Mouse (Mus musculus) heart, adult 11 months (tissue): Measurements from ENCODE around the gene Ighmbp2.
A peak's percentile ranks its signal among the peaks of the same experiment; 100 is the strongest.

Source experiments
- DNase-seq: peaks from one replicate; pipeline ENCODE4 v3.0.0; 2022

Ighmbp2 gene

GRCm38 (mm10) chr19:3275744-3276365 is 7.0 kb downstream of the Ighmbp2 start:
- DNase-seq = peak; percentile 77

- DNase-seq = peak; percentile 76
These were observed 9.5 kb downstream of the Ighmbp2 start for GRCm38 (mm10) chr19:3273331-3273730.

DNA sequence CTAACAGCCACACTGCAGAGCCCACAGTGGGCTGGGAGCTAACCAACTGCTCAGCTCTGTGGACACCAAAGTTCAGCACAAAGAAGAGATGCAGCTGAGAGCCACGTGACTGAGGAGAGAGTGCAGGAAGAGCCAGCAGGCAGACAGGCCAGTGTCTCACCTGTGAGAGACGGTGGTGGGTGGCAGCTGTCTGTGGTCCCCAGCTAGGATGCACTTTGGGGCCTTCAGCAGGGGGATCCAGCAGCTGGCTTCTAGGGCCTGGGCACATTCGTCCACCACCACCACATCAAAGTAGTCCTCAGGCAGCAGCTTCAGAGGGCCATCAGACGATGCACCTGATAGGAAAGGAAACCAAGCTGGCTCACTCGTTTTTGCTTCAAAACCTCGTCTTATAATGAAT is 11.5 kb downstream of the Ighmbp2 start:
- DNase-seq = peak; percentile 84

GRCm38 (mm10) chr19:3269803-3270202 is 13.0 kb downstream of the Ighmbp2 start:
- no peak for DNase-seq

DNA sequence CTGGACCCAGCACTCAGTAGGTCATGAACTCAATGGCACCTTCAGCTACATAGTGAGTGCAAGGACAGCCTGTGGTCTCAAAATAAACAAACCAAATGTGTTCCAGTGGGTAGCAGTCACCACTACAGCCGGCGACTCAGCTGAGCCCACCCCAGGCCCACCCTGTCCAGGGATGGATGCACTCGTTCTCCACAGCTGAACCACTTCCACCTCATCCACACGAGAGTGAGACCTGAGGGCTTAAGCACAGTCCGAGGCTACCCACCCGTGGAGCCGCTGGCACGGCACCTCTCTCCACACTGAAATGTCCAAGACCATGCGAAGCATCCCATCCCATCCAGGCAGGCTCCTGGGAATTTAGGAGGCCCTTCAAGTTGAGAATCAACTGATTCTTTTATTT is 13.5 kb downstream of the Ighmbp2 start:
- DNase-seq = peak; percentile 81

DNA sequence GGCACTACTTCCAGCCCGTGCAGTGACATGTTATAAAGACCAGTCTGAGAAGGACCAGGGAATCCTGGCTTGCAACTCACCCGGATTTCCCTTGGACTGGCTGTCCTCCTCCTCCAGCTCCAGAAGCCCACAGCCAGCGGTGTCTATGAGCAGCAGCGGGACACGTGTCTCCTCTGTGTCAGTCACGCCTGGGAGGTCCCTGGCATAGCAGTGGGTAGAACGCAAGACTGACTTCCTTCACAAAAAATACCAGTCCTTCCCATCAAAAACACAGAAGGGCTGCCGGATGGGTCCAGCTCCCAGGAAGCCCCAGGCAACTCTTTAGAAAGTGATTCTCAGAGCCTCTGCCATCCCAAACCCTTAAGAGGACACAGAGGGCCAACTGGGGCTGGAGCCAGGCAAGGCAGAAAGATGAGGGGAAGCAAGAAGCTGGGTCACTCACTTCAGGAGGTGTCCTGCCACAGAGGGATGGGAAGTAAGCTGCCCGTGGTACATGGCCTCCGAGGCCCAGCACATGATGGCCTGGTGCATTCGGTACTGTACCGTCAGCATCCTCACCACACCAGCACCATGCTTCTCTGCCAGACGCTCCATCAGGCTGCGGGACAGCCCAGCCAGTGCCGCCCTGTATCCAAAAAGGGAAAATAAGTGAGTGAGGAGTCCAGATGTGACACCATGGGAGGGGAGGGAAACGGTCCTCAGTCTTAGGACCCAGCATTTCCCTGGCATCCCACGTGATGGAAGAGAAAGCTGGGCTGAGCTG is 14.4 kb downstream of the Ighmbp2 start:
- peak; percentile 81 for DNase-seq

GRCm38 (mm10) chr19:3267340-3267739 is 15.5 kb downstream of the Ighmbp2 start:
- DNase-seq = peak; percentile 53

GRCm38 (mm10) chr19:3266676-3267075 is 16.1 kb downstream of the Ighmbp2 start:
- peak; percentile 79 for DNase-seq

GRCm38 (mm10) chr19:3266136-3266535 is 16.7 kb downstream of the Ighmbp2 start:
- DNase-seq = peak; percentile 66

- peak; percentile 85 for DNase-seq
These were observed 17.6 kb downstream of the Ighmbp2 start for GRCm38 (mm10) chr19:3265180-3265579.

- DNase-seq = peak; percentile 86
These were observed 18.5 kb downstream of the Ighmbp2 start for GRCm38 (mm10) chr19:3264348-3264747.

DNA sequence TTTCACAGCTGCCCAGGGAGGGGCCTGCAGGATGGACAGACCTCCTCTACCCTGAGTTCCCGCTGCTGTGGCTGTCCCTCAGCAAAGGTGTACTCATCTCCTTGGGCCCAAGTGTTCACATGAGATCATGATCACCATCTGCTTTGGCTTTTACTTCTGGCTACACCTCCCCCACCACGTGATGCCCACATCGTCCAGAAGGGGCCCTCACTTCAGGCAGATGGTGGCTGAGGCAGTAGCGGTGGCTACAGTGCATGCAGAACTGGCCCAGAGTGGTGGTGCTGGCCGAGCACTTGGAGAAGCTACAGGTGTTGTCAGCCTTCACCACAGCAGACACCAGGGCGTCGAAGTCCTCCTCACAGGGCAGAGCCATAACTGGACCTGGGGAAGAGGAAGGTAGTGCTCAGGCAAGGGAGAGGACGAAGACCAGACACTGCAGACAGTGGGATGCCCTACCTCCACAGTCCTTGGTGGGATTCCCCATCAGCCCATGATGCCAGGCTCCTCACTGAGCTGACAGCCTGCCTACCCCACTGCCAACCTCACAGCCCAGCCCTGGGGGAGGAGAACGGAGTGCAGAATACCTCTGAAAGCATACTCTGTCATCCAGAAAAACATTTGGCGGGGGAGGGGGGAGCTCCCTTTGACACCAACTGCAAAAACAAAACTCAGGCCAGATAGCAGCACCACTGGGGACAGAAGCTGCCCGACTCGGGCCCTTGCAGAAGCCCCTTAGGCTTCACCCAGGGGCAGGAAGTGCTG is 20.9 kb downstream of the Ighmbp2 start:
- peak; percentile 86 for DNase-seq

GRCm38 (mm10) chr19:3261336-3261735 is 21.5 kb downstream of the Ighmbp2 start:
- DNase-seq = peak; percentile 83

GRCm38 (mm10) chr19:3260591-3260990 is 22.2 kb downstream of the Ighmbp2 start:
- DNase-seq = peak; percentile 83

GRCm38 (mm10) chr19:3260016-3260415 is 22.8 kb downstream of the Ighmbp2 start:
- peak; percentile 55 for DNase-seq

DNA sequence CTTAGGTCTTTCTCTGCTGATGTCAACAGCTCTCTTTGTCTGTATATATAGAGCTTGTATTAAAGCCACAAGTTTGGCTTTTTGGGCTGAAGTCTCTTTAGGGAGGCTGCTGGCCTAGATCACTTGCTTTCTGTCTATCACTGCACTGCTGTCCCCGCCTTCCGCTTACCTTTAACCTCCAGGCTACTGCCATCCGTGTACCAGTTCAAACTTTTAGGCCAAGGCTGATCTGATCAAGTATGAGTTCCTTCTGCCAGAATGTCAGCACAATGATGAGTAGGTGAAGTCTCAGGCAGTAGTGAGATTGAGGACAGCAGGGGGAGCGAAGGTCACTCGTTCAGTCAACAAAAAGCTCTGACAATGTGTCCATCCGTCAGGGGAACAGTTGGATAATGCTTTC is 57.6 kb downstream of the Ighmbp2 start:
- DNase-seq = peak; percentile 45

GRCm38 (mm10) chr19:3214937-3215336 is 67.9 kb downstream of the Ighmbp2 start:
- DNase-seq = peak; percentile 52
